Mouse (Mus musculus): ENCODE results near the gene C8g.

C8g gene

GRCm38 (mm10) chr2:25501593-25502486, at the start of gene C8g:
Gene C8g (minus strand): TSS chr2:25501719.
- in situ Hi-C loops (cut with MboI; ENCODE audit: low pct_unique_long_range_greater_than_20kb in 1 of 2, low sequenced_read_pairs in 2 of 2, unreplicated experiment in 1 of 2) = no loop called here

- in situ Hi-C loops (cut with MboI; ENCODE audit: low pct_unique_long_range_greater_than_20kb in 1 of 2, low sequenced_read_pairs in 2 of 2, unreplicated experiment in 1 of 2) = no loop called here
These were observed 49.7 kb upstream of the C8g start for GRCm38 (mm10) chr2:25551186-25551585.

- in situ Hi-C loops (cut with MboI; ENCODE audit: low pct_unique_long_range_greater_than_20kb in 1 of 2, low sequenced_read_pairs in 2 of 2, unreplicated experiment in 1 of 2) = no loop called here
These were observed 47.8 kb upstream of the C8g start for GRCm38 (mm10) chr2:25549021-25549991.

- in situ Hi-C loops (cut with MboI; ENCODE audit: low pct_unique_long_range_greater_than_20kb in 1 of 2, low sequenced_read_pairs in 2 of 2, unreplicated experiment in 1 of 2) = no loop called here
These were observed 45.4 kb upstream of the C8g start, which contains the start of gene Traf2 for GRCm38 (mm10) chr2:25546811-25547491. Gene Traf2 (minus strand): TSS chr2:25546940.

GRCm38 (mm10) chr2:25545996-25546810, 44.7 kb upstream of the C8g start:
- in situ Hi-C loops (cut with MboI; ENCODE audit: low pct_unique_long_range_greater_than_20kb in 1 of 2, low sequenced_read_pairs in 2 of 2, unreplicated experiment in 1 of 2) = no loop called here

GRCm38 (mm10) chr2:25541644-25542367, 40.3 kb upstream of the C8g start:
- in situ Hi-C loops (cut with MboI; ENCODE audit: low pct_unique_long_range_greater_than_20kb in 1 of 2, low sequenced_read_pairs in 2 of 2, unreplicated experiment in 1 of 2) = no loop called here

GRCm38 (mm10) chr2:25540541-25540948, 39.0 kb upstream of the C8g start:
- in situ Hi-C loops (cut with MboI; ENCODE audit: low pct_unique_long_range_greater_than_20kb in 1 of 2, low sequenced_read_pairs in 2 of 2, unreplicated experiment in 1 of 2) = no loop called here

- in situ Hi-C loops (cut with MboI; ENCODE audit: low pct_unique_long_range_greater_than_20kb in 1 of 2, low sequenced_read_pairs in 2 of 2, unreplicated experiment in 1 of 2) = no loop called here
These were observed 35.0 kb upstream of the C8g start for GRCm38 (mm10) chr2:25536531-25536930.

GRCm38 (mm10) chr2:25534866-25535182, 33.3 kb upstream of the C8g start:
- in situ Hi-C loops (cut with MboI; ENCODE audit: low pct_unique_long_range_greater_than_20kb in 1 of 2, low sequenced_read_pairs in 2 of 2, unreplicated experiment in 1 of 2) = no loop called here

- in situ Hi-C loops (cut with MboI; ENCODE audit: low pct_unique_long_range_greater_than_20kb in 1 of 2, low sequenced_read_pairs in 2 of 2, unreplicated experiment in 1 of 2) = no loop called here
These were observed 32.8 kb upstream of the C8g start for GRCm38 (mm10) chr2:25534178-25534865.

- in situ Hi-C loops (cut with MboI; ENCODE audit: low pct_unique_long_range_greater_than_20kb in 1 of 2, low sequenced_read_pairs in 2 of 2, unreplicated experiment in 1 of 2) = no loop called here
These were observed 32.2 kb upstream of the C8g start for GRCm38 (mm10) chr2:25533707-25534106.

- in situ Hi-C loops (cut with MboI; ENCODE audit: low pct_unique_long_range_greater_than_20kb in 1 of 2, low sequenced_read_pairs in 2 of 2, unreplicated experiment in 1 of 2) = no loop called here
These were observed 25.2 kb upstream of the C8g start for GRCm38 (mm10) chr2:25526510-25527302.

GRCm38 (mm10) chr2:25509912-25510311, 8.4 kb upstream of the C8g start:
- in situ Hi-C loops (cut with MboI; ENCODE audit: low pct_unique_long_range_greater_than_20kb in 1 of 2, low sequenced_read_pairs in 2 of 2, unreplicated experiment in 1 of 2) = no loop called here

GRCm38 (mm10) chr2:25506964-25507363, 5.4 kb upstream of the C8g start:
- in situ Hi-C loops (cut with MboI; ENCODE audit: low pct_unique_long_range_greater_than_20kb in 1 of 2, low sequenced_read_pairs in 2 of 2, unreplicated experiment in 1 of 2) = no loop called here

GRCm38 (mm10) chr2:25505860-25506259, 4.3 kb upstream of the C8g start:
- in situ Hi-C loops (cut with MboI; ENCODE audit: low pct_unique_long_range_greater_than_20kb in 1 of 2, low sequenced_read_pairs in 2 of 2, unreplicated experiment in 1 of 2) = no loop called here

- in situ Hi-C loops (cut with MboI; ENCODE audit: low pct_unique_long_range_greater_than_20kb in 1 of 2, low sequenced_read_pairs in 2 of 2, unreplicated experiment in 1 of 2) = no loop called here
These were observed 3.5 kb upstream of the C8g start for GRCm38 (mm10) chr2:25505000-25505399.

Data from mouse embryonic stem cell (cell line).